Mouse (Mus musculus): ENCODE measurements around the gene Myo6.

Gene Myo6

DNA sequence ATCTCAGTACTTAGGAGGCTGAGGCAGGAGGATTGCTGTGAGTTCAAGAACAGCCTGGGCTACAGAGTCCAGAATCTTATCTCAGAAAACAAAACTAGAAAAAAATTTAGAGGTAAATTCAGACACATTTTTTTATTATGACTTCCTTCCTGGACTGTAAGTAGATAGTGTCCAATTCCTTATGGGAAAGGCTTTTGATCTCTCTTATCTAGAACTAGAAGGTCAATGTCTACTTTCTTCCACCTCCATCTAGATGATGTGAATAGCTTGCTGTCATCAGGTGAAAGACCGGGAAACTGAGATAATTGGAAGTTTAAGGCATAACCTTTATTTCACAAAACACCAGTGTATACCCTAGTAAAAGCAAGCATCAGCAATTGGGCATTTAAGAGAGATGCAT lies 16.9 kb downstream of the Myo6 start:
- no peak for DNase-seq (ENCODE audit: low spot score)

DNA sequence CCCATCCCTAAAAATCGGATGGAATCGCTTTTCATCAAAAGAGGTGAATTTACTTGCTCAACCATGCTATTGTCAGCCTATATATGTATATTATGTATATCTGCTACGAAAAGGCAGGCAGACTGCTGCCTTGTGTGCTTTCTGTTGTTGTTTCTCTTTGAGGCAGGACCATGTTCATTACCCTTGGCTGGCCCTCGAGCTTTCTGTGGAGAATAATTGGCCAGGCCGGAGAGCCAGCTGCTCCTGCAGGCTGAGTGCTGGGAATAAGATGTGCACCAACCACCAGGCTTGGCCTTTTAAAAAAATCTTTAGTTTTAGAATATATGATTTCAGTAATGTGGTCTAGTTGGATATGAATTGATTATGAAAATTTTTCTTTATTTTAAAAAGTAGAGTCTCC lies 19.3 kb downstream of the Myo6 start:
- DNase-seq (ENCODE audit: low spot score) = no peak

DNA sequence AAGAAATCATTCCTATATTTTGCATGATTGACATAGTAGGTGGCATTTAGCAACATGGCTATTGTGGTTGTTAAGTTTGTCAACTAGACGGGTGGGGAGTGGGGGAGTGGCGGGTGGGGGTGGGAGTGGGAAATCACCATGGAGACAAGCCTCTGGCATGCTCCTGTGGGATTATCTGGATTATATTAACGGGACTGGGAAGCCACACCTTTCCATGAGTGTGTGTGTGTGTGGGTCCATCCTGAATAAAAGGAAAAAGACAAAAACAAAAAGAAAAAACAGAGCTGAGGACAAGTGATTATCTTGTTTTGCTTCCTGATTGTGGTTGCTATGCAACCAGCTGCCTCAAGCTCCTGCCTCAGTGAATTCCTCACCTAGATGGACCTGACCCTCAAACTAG lies 20.9 kb downstream of the Myo6 start:
- DNase-seq (ENCODE audit: low spot score) = no peak

DNA sequence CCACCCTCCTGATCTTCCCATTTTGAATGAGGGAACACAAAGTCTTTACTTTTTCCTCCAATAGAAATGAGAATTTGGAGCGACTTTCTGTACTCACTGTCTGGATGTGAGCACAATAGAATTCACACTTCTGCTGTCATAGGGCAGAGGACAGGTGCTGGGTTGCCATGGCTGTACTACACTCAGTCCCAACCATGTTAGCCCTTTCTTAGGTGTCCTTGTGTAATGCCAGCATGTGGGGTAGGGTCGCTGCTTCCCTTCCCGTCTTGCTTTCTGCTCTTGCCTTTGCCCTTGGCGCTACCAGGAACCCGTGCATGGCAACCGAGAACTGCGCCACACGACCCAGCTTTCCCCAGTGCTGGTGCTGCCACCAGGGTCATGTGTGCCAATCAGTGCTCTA lies 21.9 kb downstream of the Myo6 start:
- no peak for DNase-seq (ENCODE audit: low spot score)

DNA sequence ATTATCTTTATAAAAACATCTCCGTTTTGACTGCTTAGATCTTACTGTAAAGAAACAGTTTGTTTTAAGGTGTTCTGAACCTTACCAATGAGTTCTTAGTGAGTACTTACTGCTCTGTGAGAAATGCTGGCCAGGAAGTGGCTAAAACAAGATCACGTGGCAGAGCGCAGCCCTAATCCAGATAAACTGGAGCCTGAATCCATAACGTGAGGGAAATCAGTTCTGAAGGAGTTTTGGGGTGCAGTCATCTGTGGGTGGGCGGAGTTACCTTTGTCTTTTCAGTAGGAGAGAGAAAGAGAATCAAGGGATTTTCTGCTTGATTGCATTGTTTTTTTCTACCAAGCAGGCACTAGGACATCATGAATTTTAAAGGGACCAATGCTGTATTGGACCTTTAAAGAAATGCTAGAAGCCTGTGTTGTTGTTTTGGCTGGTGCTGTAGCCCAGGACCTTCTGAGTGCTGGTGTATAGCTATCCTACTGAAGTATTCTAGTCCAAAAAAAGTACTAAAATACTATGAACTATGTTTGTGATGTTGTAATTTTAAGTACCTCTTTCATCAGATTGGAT lies 23.6 kb downstream of the Myo6 start:
- DNase-seq (ENCODE audit: low spot score) = no peak

DNA sequence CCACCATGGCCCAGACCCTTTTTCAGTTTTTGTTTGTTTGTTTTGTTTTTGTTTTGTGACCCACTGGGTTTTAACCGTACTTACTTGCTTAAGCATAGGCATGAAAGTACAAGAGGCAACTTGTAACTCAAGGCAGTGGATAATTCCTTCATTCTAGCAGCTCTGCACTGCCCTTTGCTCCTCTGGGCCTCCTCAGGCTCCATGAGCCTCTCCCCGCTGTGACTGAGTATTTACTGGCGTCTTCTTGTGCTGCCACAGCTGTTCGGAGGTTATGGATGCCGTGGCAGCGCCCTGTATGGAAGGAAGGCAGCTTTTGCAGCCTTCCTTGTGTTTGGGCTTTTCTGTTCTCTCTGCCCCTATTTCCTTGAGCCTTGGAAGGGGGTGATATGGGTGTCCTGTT lies 26.4 kb downstream of the Myo6 start:
- no peak for DNase-seq (ENCODE audit: low spot score)

DNA sequence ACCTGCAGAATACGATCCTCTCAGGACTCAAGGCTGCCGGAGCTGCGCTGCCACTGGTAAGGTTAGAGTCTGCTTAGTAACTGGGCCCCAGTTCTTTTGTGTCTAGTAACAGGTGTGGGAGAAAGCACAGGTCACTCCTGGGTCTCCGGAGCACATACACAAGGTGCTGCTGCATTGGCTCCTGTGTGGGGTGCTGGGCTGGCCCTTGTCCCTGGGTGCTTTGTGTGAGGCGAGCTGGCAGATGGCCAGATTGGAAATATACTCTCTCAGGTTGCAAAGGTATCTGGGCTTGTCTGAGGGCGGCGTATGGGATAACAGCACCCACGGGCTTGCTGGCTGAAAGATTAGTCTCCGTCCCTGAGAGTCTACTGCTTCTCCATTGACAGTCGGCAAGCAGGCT lies 27.5 kb downstream of the Myo6 start:
- no peak for DNase-seq (ENCODE audit: low spot score)

DNA sequence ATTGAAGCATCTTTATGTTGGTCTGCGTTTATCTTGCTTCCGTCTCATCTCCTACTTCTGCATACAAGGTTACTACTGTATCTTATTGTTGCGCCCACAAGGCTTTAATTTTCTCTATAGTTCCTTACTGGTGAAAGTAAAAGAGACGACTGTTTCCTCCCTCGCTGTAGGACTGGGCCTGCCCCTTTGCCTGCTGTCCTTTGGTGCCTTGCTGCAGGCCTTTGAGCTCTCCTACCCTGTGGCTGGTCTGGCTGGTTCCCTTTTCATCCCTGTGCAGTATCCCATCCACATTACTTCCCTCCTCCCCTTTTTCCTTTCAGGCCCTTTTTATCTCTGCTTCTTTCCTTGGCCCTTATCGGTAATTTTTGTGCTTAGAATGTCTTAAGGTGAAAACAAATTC lies 29.6 kb downstream of the Myo6 start:
- DNase-seq (ENCODE audit: low spot score) = no peak

DNA sequence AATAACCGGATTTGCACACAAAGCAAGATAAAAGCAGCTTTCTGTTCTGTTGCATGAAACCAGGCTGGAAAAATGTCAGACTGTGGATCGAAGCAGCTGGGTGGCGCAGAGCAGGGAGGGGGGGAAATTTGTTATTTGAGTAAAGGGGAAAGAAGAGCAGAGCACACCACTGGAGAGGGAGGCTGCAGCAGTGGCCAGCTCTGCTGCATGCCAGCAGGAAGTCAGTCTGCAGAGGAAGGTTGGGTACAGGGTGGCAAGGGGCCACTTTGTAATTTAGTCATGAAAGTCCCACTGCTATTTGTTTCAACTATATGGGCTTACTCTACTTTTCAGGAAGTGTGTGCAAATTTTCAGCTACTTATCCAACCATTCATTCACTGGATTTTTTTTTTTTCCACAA lies 31.3 kb downstream of the Myo6 start:
- DNase-seq (ENCODE audit: low spot score) = no peak

DNA sequence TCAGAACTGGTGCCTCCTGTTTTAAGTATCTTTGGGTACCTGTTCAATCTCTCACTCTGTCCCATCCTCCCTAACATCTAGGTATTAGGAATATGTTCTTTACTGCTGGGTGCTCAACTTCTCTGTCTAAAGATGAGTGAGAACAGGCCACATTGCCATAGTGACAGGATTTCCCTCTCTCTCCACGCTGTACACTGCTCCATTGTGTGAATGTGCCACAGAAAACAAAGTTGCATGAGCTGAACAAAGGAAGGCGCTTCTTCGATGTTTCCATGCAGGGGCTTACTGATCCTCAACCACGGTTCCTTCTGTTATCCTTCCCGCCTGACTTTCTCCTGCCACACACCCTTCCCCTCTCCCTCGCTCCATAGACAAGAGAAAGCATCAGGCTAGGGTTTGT lies 32.4 kb downstream of the Myo6 start:
- DNase-seq (ENCODE audit: low spot score) = no peak

DNA sequence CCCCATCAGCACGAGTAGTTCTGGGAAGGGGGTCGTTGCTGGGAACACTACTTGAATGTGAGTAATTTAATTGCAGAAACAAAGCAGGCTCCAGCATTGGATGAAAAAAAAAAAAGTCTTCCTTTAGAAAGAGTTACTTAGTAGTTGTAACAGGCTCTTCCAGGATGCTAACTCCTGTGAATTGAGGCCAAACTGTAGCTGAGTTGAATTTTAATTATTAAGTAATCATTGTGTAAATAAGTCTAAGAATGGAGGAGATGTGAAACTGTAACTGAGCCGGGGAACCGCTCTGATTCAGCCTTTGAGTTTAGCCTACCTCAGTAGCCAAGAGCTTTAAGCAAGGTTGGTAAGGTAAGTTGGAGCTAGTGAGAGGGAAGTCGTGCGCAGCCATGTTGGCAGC lies 36.0 kb downstream of the Myo6 start:
- no peak for DNase-seq (ENCODE audit: low spot score)

DNA sequence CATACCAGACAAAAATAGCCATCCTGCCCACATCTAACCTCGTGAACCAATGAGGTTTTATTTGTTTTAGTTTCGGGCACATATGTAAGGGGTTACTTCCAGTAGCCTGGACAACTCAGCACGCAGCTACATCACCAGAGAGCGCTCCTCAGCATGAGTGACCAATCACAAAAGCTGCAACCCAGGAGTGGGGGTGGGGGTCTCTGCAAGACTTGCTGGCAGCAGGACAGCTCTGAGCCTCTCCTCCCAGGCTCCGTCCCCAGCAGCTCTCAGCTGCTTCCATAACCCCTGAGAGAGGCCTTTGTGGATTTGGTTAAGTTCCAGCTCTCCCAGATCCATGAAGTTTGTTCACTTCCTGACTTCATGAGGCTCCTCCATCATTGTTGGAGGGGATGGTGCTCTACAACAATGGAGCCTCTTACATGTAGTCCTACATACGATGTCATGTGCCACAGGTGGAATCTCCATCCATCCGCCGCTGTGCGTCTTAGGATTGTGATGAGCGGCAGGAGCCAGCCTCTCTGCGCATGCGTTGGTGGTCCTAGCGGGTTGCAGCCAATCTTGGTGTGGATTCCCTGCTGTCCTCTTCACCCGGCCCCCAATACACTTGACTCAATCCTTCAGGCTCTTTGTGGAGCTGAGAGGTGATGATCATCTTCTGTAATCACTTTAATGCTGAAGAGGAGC lies 37.7 kb downstream of the Myo6 start:
- DNase-seq (ENCODE audit: low spot score) = peak; percentile 16

DNA sequence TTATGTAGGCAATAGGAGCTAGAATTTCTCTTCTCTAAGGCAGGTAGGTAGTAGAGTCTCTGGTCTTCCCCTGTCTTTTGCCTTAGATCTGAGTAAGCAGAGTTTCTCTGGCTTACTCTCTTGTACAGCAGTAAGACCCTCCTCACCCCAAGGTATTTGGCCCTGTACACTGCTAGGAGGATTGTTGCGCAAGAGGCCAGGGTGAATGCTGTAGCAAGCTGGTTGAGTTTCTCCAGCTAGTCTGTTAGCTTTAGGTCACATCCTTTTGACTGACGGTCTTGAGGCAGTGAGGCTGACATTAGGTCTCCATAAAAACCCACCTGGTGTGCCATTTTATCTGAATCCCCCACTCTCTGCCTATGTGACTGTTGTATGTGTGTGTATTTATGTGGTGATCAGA lies 43.9 kb downstream of the Myo6 start:
- DNase-seq (ENCODE audit: low spot score) = no peak

DNA sequence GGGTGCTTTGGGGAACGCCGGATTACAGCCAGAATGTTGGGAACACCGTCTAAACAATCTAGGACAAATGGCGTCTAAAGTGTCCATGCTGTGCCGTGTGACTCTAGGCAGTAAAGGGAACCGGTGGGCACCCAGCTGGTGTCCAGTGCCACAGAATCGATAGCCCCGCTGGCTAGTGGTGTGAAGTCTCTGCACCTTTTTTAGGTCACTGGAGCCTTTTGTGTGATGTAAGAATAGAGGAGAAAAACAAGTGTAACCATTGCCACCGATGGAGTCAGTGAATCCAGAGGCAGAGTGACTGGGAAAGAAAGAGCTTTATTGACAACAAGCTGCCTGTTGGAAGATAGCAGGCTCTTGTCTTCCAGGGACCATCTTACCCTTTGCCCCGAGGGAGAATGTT lies 44.6 kb downstream of the Myo6 start:
- DNase-seq (ENCODE audit: low spot score) = no peak

DNA sequence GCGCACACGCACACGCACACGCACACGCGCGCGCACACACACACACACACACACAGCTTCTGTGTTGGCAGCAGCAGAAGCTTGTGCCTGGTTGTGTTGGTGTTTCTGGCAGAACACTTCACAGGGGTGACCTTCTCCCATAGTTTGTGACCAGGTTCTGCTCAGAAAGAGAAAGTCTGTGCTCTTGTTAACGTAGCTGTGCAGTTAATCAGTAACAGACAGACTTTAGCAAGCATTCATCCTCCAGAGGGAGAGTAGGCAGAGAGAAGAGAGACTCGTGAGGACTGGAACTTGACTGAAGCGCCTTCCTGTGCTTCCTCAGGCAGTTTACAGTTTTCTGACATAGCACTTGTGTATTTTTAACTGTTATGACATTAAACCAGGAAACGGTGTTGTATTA lies 45.3 kb downstream of the Myo6 start:
- DNase-seq (ENCODE audit: low spot score) = no peak

DNA sequence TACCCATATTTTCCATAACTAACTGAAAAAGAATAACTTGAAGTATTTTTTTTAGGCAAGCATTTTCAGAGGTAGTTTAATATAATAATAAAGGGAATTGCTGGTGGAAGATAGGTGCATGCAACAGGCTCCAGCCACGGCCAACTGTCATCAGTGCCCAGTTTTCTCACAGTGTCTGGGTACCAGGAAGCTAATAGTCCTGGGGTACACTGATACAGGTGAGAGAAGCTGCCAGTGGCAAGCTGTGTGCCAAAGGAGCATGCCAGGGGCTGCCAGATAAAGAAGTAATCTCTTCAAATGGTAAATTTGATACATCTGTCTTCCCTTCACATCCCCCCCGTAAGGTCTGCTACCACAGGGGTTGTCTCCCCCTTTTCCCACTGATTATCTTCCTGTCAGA lies 48.6 kb downstream of the Myo6 start:
- DNase-seq (ENCODE audit: low spot score) = no peak

DNA sequence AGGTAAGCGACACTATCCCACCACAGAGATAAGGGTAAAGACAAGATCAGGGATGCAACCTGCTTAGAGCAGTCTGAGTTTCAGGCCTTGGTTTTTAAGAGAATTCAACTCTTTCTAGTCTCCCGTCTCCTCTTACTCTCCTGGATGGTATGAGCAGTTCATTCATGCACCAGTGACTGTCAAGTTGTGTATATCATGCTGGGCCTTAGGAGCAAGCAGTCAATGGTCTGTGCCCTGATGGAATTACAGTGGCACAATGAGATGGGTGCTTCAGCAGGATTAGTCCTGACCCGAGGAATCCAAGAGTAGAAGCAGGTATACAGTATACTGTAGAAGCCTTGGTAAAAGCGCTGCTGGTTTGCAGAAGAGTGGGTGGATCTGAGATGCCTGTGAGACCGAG lies 50.7 kb downstream of the Myo6 start:
- DNase-seq (ENCODE audit: low spot score) = no peak

DNA sequence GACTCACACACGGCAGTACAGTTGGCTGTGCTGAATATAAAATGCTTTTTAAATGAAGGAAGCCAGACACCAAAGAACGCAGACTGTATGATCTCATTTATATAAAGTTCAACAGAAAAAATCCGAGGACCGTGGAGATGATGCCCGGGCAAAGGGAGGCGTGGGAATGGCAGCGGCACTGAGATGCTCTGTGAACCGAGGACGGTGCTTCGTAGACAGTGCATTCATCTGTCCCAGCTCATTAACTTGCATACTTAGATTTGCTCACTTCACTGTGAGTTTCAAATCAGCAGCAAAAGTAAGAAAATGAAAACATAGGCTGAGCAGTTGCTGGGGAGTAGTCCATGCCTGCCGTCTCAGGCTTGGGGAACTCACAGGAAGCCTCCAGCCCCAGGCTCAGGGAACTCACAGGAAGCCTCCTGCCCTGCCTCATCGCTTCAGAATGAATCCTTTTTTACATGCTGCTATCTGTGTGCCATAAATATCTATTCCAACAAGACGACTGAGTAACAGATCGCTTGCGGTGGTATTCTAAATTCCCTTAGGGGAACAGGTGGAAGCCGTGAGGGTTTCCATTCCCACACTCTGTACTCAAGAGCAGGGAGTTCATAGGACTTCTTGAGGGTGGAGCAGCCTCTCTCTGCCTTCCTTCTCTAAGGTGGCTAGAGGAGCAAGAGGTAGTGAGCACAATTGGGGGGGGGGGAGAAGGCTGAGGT lies 52.1 kb downstream of the Myo6 start:
- no peak for DNase-seq (ENCODE audit: low spot score)

DNA sequence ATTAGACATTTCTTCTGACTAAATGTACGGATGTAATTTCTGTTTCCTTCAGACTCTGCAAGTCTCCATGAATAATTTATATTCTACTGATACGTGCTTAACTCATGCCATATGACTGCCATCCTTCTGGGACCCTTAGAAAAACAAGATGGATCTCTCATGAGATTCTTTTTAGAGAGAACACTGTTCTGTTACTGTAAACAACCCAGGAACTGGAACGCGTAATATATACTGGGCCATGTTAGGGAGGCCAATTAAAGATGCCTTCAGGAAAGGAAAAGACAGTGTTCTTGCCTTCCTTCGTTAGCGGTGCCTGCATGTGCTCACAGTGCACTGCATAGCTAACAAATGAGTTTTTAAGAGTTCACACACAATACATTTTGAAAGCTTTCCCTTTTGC lies 53.9 kb downstream of the Myo6 start:
- DNase-seq (ENCODE audit: low spot score) = no peak

DNA sequence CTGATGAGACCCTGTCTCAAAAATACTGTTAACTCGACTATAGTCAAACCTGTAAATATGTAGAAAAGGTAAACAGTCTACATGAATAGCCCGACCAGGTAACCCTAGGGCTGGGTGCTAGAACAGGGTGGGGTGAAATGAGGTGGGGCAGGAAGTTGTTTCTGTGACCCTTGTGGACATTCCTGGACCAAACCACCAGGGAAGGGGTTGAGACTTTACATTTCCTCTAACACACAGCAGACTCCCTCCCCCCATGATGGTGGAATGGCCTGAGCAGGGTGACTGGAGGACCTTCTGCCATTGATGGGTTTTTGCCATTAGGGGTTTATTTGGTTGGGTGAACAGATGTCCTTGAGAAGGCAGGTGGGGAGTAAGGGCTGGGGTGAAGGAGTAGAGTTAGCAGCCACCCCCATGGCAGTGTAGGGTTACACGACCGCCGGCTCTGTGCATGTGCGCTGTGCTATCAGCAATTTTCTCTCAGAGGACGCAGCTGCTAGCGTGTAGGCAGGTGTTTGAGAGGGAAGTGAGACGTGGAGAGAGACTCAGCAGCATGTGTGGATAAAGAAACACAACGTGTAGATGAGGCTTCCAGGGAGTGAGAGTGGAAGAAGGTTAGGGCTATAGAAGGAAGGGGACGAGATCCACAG lies 59.3 kb downstream of the Myo6 start:
- no peak for DNase-seq (ENCODE audit: low spot score)

DNA sequence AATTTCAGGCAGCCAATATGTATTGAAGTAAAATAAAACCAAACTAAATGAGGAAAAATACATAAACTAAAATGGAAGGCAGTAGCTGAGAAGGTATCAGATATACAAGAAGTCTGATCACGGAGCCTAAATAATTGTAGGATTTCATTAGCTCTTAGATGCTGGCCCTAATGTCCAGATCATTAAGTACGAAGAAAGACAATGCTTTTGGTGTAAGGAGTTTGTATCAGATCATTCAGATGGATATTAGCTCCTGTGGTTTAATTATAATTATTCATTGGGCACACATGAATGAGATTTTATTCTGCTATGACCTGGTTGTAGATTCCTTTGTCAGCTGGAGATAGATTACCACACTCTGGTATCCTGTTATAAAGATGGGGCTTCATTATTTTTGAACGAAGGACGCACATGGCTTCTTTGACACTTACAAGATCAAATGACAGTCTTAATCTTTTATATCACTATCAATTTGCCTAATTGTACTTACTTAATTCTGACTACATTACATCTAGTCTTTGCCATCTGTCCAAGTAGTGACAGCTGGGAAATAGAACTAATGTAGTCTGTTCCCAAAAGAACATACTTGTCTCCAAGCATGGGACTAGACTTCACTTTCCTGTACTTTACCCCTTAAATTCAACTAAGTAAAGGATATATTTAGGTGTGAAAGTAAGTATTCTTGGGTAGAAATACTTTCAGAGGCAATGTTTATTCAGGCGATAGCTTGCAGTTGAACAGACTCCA lies 61.9 kb downstream of the Myo6 start:
- no peak for DNase-seq (ENCODE audit: low spot score)

DNA sequence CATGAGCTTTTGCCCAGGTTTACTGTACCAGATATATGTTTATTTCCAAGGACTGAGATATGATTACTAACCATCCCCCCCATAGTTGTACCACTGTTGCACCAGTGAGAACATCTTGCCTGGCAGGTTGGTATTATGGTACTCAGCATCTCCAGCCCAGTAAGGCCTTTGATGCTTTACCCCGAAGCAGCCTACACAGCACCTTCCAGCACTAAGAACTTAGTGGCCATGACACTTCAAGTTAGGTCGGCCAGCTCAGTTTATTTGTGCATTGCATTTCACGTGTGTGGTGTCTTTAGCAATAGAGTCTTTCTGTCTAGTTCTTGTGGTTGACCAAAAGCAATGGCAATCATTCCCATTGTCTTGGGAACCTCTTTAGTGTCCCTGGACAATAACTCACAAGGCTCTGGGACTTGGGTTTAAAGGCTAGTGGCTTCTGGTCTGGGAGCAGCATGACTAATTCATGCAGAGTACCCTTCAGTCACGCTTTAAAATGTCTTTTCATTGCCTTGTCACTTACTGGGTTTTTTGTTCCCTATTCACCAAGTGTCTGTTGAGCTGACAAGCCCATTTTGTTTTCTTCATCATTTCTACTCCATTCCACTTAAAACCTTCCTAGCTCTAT lies 69.1 kb downstream of the Myo6 start:
- DNase-seq (ENCODE audit: low spot score) = no peak

Data from testis, postnatal 14 days (tissue).